Mouse (Mus musculus) hindbrain, embryonic 16.5 days (tissue): ENCODE results near the gene Slc4a4. TPM values are rescaled to one million over a fixed set of nuclear protein-coding genes. Genes with fewer than 3 reads are reported as not detected.

Source experiments
- ATAC-seq: fragments of 200-750 bp; cut with Nextera tagmentation; 2 replicates; pipeline ENCODE4 v1.8.0; 2017; ENCODE audit warnings: moderate TSS enrichment, moderate library complexity
- H3K27ac ChIP-seq: fragments of 300-500 bp; sonication (generic); 2 replicates; pipeline ENCODE4 v1.5.1; 2014; ENCODE audit warnings: low read depth, mild to moderate bottlenecking, control low read depth, low read length, moderate library complexity
- H3K27me3 ChIP-seq: fragments of 300-500 bp; sonication (generic); replicated peaks from 2 replicates; pipeline ENCODE4 v1.6.1; 2014; ENCODE audit warnings: low read length; ENCODE audit not compliant: control insufficient read depth, insufficient read depth
- H3K36me3 ChIP-seq: fragments of 300-500 bp; sonication (generic); 2 replicates; pipeline ENCODE4 v1.6.1; 2014; ENCODE audit warnings: mild to moderate bottlenecking, low read length, moderate library complexity, mixed read lengths; ENCODE audit not compliant: control insufficient read depth, insufficient read depth
- H3K4me1 ChIP-seq: fragments of 300-500 bp; sonication (generic); 2 replicates; pipeline ENCODE4 v1.6.1; 2014; ENCODE audit warnings: low read depth, low read length; ENCODE audit not compliant: control insufficient read depth, insufficient read depth
- H3K4me2 ChIP-seq: fragments of 300-500 bp; sonication (generic); 2 replicates; pipeline ENCODE4 v1.6.1; 2014; ENCODE audit warnings: mild to moderate bottlenecking, low read length, control low read depth, moderate library complexity
- H3K4me3 ChIP-seq: fragments of 300-500 bp; sonication (generic); 2 replicates; pipeline ENCODE4 v1.5.1; 2014; ENCODE audit warnings: mild to moderate bottlenecking, low read length, control low read depth, moderate library complexity
- H3K9ac ChIP-seq: fragments of 300-500 bp; sonication (generic); 2 replicates; pipeline ENCODE4 v1.6.1; 2014; ENCODE audit warnings: low read depth, mild to moderate bottlenecking, control low read depth, low read length, moderate library complexity
- H3K9me3 ChIP-seq: fragments of 300-500 bp; sonication (generic); 2 replicates; pipeline ENCODE4 v1.6.1; 2014; ENCODE audit warnings: mild to moderate bottlenecking, low read length, moderate library complexity; ENCODE audit not compliant: control insufficient read depth
- WGBS: fragments of 180-500 bp; shearing (Covaris S2); extraction: QIAGEN DNeasy Blood & Tissue Kit; methylation state at CpG from one replicate; pipeline ENCODE4 v1.1.7; 2014; 5-methylcytosine and 5-hydroxymethylcytosine counted together
- polyA plus RNA-seq: library from polyadenylated mRNA; unstranded; fragments of >200 nt; fragmentation: Nextera tagmentation; extraction: Ambion mirVana; gene quantifications from 2 replicates; pipeline ENCODE4 v1.2.1, GENCODE M21; 2015

Gene Slc4a4
- polyA plus RNA-seq, 1 experiment from 2014 or later = 9.1 TPM

DNA sequence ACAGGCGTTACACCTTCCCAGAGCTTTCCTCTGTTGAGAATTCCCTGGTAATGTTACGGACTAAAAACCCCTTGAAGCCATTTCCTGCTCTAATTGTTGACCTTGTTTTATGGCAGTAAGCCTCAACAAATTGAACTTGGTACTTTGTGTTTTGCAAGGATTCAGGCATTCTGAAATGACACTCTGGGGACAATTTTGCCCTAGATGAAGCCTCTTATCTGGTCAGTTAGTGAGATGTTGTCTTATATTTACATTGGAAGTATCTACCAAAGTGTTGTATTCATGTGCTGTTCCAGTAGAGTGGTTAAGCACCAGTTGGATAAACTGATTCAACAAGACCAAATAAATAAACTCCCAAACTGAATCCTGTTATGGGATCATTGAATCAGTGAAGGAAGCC, 53.2 kb downstream of the Slc4a4 start:
- Histone ChIP-seq H3K36me3 (no peaks in the 10 kb centered on the region), H3K9ac (no peak overlapping the region), H3K9me3 (no peaks in the 10 kb centered on the region), H3K27ac (no peak overlapping the region), H3K4me1 (no peaks in the 10 kb centered on the region), H3K4me2 (no peak overlapping the region), H3K4me3 (no peak overlapping the region), H3K27me3 (no peaks in the 10 kb centered on the region)
- 94% methylated on average over 2 of the region's 2 CpGs for WGBS
- no peak for ATAC-seq

- H3K27ac ChIP-seq = no peak overlapping the region
- ATAC-seq = no peak
- 91% methylated on average over 7 of the region's 7 CpGs for WGBS
- H3K27me3 ChIP-seq = no peaks in the 10 kb centered on the region
- H3K9ac ChIP-seq = no peak overlapping the region
- no peak overlapping the region for H3K4me2 ChIP-seq
- H3K4me3 ChIP-seq = no peak overlapping the region
- H3K4me1 ChIP-seq = no peaks in the 10 kb centered on the region
- H3K36me3 ChIP-seq = no peaks in the 10 kb centered on the region
- H3K9me3 ChIP-seq = no peaks in the 10 kb centered on the region
Measured at GRCm38 (mm10) chr5:88941905-88942304, 55.3 kb downstream of the Slc4a4 start.

- Histone ChIP-seq H3K4me1 (no peaks in the 10 kb centered on the region), H3K36me3 (no peaks in the 10 kb centered on the region), H3K27ac (peak overlapping the region; percentile 54; the same call in 1 of the 2 replicates), H3K27me3 (no peaks in the 10 kb centered on the region), H3K4me3 (no peak overlapping the region), H3K9ac (no peak overlapping the region), H3K9me3 (no peaks in the 10 kb centered on the region), H3K4me2 (no peak overlapping the region)
- 47% methylated on average over 10 of the region's 10 CpGs for WGBS
- ATAC-seq = peak; percentile 93
Measured at GRCm38 (mm10) chr5:88945661-88946339, 59.2 kb downstream of the Slc4a4 start.

GRCm38 (mm10) chr5:88950337-88950736, 63.7 kb downstream of the Slc4a4 start:
- H3K4me1 ChIP-seq = no peaks in the 10 kb centered on the region
- H3K4me3 ChIP-seq = no peak overlapping the region
- no peak overlapping the region for H3K9ac ChIP-seq
- no peaks in the 10 kb centered on the region for H3K27me3 ChIP-seq
- no peaks in the 10 kb centered on the region for H3K9me3 ChIP-seq
- no peaks in the 10 kb centered on the region for H3K36me3 ChIP-seq
- no peak overlapping the region for H3K4me2 ChIP-seq
- no peak for ATAC-seq
- WGBS = 92% methylated on average over 7 of the region's 7 CpGs
- no peak overlapping the region for H3K27ac ChIP-seq

- Histone ChIP-seq H3K4me3 (no peak overlapping the region), H3K4me2 (no peak overlapping the region), H3K9ac (no peak overlapping the region), H3K4me1 (no peaks in the 10 kb centered on the region), H3K27me3 (no peaks in the 10 kb centered on the region), H3K27ac (no peak overlapping the region), H3K36me3 (no peaks in the 10 kb centered on the region), H3K9me3 (no peaks in the 10 kb centered on the region)
- 78% methylated on average over 17 of the region's 17 CpGs for WGBS
- ATAC-seq = no peak
Measured at GRCm38 (mm10) chr5:88952757-88953577, 66.3 kb downstream of the Slc4a4 start.

GRCm38 (mm10) chr5:88957735-88958134, 71.1 kb downstream of the Slc4a4 start:
- Histone ChIP-seq H3K27me3 (no peaks in the 10 kb centered on the region), H3K4me2 (no peak overlapping the region), H3K36me3 (no peaks in the 10 kb centered on the region), H3K9ac (no peak overlapping the region), H3K27ac (no peak overlapping the region), H3K4me3 (no peak overlapping the region), H3K9me3 (no peaks in the 10 kb centered on the region), H3K4me1 (peaks cover 3% of the 10 kb centered on the region)
- 87% methylated on average over 5 of the region's 5 CpGs for WGBS
- ATAC-seq = no peak

- H3K36me3 ChIP-seq = no peaks in the 10 kb centered on the region
- no peak for ATAC-seq
- no peak overlapping the region for H3K4me3 ChIP-seq
- H3K9me3 ChIP-seq = no peaks in the 10 kb centered on the region
- H3K27me3 ChIP-seq = no peaks in the 10 kb centered on the region
- WGBS = 90% methylated on average over 5 of the region's 5 CpGs
- H3K9ac ChIP-seq = no peak overlapping the region
- H3K4me1 ChIP-seq = peaks cover 3% of the 10 kb centered on the region
- H3K4me2 ChIP-seq = no peak overlapping the region
- H3K27ac ChIP-seq = no peak overlapping the region
Measured at GRCm38 (mm10) chr5:88958966-88959365, 72.3 kb downstream of the Slc4a4 start.

DNA sequence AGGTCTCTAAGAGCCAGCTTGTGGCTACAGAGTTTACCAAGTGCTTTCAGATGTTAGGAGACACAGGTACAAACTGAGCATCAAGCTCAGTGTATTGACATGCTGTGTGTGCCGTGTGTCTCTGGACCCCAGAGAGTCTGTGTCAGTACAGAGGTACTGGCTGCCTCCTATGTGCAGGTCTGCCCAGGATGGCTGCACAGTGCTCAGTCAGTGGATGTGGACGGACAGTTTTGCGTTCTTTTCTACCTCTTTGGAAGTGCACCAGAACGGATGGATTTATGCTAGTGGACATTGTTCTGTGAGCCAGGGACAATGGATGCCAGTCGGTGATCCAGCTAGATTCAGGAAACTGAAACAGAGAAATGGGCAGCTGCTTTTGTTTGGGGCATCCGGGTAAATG, 72.8 kb downstream of the Slc4a4 start:
- 55% methylated on average over 6 of the region's 6 CpGs for WGBS
- no peak overlapping the region for H3K4me2 ChIP-seq
- H3K9me3 ChIP-seq = no peaks in the 10 kb centered on the region
- H3K4me3 ChIP-seq = no peak overlapping the region
- no peak overlapping the region for H3K27ac ChIP-seq
- H3K9ac ChIP-seq = no peak overlapping the region
- ATAC-seq = peak; percentile 61
- H3K4me1 ChIP-seq = peaks cover 3% of the 10 kb centered on the region
- H3K27me3 ChIP-seq = no peaks in the 10 kb centered on the region
- no peaks in the 10 kb centered on the region for H3K36me3 ChIP-seq

DNA sequence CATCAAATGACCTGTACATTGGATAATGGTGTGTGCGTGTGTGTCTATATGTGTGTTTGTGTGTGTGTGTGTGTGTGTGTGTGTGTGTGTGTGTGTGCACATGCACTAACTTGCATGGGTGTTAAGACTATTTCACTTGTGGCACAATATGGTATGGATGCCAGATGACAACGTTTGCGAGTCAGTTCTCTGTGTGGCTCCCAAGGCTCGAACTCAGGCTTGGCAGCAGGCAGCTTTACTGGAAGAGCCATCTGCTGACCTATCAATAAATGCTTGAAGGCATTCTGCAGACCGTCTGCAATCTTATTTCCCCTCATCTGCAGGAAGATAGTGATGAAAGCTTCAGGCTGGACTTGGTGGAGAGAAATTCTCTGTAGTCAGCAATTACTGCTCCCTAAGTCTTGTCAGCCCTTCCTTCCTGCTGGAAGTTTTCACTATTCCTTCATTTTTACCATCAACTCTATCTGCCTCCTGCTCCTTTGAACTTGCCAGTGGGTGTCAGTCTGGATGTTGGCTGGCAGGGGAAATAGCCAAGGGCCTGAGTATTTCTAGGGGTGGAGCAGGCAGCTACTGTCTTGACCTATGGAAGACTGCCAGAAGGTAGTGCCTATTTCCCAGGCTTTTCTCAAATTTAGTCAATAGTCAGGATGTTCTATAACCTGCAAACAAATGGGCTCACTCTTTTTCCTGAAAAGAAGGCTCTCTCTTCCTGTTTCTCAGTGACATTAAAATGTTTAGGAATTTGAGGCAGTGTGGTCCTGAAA, 73.9 kb downstream of the Slc4a4 start:
- Histone ChIP-seq H3K4me2 (no peak overlapping the region), H3K27me3 (no peaks in the 10 kb centered on the region), H3K9ac (no peak overlapping the region), H3K27ac (no peak overlapping the region), H3K36me3 (no peaks in the 10 kb centered on the region), H3K4me1 (peaks cover 3% of the 10 kb centered on the region), H3K4me3 (no peak overlapping the region), H3K9me3 (no peaks in the 10 kb centered on the region)
- ATAC-seq = no peak
- 68% methylated on average over 5 of the region's 5 CpGs for WGBS
